Mouse (Mus musculus): ENCODE results near the gene Gm20388. TPM values are rescaled to one million over a fixed set of nuclear protein-coding genes. Genes with fewer than 3 reads are reported as not detected.
"Not testable (repeated sequence)": the region's sequence is repeated elsewhere in the genome, so short reads cannot be mapped to it uniquely, and the experiment has no call there.

The Gm20388 gene
- total RNA-seq, 1 experiment from 2014 or later = 35.7 TPM

DNA sequence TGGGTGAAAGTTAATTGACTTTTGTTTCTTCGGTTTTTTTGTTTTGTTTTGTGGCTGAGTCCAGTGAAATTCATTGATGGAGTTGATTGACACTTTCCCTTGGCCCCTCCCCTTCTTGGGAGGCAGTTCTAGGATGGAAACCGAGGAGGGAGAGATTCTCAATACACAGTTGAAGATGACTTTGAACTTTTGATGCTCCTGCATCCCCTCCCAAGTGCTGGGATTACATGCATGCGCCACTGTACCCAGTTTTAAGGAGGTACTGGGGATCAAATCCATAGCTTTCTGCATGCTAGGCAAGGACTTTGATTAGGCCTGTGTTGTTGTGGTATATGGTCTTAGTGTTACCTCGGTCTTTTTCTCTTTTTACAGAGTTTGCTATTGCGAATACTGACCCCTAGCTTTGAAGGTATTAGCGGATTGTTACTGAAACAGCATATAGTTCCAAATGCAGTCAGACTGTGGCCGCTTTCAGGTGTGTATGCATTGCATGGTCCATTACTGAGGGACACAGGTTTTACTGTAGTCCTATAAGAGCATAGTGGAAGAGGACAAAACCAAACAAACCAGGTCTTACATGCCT, 3155.6 kb downstream of the Gm20388 start:
- ATAC-seq (replicated peaks; ENCODE audit: low read depth, poor library complexity, severe bottlenecking) = no peak

DNA sequence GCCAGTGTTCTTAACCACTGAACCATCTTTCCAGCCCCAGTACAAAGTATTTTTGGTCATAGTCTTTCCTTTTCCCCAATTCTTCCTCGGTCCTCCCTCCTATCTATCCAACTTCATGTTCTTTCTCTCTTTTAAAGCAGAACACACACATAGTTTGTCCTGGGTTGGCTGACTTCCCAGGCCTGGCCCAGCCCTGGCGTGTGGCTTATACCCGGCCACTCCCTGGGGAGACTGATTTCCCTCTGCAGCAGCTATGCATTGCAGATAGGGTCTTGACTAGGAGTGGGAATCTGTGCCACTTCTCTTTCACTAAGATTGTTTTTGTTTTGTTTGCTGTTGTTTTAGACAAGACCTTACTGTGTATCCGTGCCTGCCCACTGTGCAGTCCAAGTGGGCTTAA, 3160.5 kb downstream of the Gm20388 start:
- no peak for ATAC-seq (replicated peaks; ENCODE audit: low read depth, poor library complexity, severe bottlenecking)

DNA sequence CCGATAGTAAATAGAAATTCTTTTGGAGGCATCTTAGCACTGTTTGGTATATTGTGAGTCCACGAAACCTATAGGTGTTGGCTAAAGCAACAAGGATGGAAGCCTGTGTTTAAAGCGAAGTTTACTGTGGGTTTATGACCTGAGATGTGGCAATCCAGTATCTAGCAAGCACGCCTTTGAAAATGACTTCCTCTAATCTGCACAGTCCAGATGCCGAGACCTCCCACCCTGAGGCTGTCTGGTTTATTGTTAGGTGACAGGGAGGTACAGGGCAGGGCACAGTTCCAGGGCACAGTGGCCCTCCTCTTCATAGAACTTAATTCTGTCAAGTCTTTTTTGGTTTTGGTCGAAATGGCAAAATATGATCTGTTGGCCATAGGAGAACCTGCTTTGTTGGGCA, 3166.6 kb downstream of the Gm20388 start:
- no peak for ATAC-seq (replicated peaks; ENCODE audit: low read depth, poor library complexity, severe bottlenecking)

DNA sequence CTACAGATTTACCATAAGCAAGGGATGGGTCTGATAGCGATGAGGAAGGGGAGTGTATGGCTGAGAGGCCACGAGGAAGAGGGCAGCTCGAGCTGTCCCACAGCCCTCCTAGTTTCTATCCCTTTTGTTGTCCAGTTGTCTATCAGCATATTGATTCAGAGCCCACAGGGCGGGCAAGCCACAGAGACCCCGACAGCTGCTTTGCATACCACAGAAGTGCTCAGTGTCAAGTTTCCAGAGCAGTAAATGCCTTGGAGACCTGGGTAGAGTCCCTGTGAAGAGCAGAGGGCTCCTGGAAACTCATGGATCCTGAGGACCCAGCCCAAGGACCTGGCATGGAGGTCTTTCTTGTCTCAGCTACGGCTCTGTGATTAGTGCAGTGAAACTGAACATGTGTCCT, 3172.4 kb downstream of the Gm20388 start:
- no peak for ATAC-seq (replicated peaks; ENCODE audit: low read depth, poor library complexity, severe bottlenecking)

DNA sequence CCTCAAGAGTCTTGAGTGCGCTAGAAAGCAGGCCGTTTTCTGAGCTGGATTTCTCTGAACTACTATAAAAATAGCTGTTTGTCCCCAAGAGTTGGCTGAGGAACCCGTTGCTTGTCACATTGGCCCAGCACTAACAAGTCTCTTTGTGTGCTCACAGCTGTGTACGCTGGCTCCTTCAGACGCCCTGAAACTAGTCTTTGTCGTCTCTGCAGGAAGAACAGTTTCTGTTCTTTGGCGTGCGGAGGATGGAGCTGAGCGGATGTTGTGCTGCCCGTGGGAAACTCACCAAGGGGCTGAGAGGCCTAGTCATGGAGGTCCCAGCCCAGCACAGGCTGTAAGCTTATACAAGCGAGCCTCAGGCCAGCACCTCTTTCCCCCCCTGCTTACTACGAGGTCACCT, 3173.0 kb downstream of the Gm20388 start:
- no peak for ATAC-seq (replicated peaks; ENCODE audit: low read depth, poor library complexity, severe bottlenecking)

DNA sequence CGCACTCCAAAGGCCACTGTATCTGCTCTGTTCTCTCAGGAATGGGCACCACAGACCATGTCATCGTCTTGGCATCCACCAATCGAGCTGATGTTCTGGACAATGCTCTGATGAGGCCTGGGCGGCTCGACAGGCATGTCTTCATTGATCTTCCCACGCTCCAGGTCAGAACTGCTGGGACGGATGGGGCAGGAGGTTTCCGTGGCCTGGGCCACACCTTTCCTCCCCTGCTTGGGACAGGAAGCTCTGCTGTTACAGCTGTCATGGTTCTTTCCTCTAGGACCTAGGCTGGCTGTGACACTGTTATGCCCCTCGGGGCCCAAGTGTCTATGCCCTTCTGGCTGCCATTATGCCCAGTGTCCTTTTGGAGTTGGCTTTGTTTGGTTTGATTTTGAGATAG, 3176.6 kb downstream of the Gm20388 start:
- ATAC-seq (replicated peaks; ENCODE audit: low read depth, poor library complexity, severe bottlenecking) = no peak

DNA sequence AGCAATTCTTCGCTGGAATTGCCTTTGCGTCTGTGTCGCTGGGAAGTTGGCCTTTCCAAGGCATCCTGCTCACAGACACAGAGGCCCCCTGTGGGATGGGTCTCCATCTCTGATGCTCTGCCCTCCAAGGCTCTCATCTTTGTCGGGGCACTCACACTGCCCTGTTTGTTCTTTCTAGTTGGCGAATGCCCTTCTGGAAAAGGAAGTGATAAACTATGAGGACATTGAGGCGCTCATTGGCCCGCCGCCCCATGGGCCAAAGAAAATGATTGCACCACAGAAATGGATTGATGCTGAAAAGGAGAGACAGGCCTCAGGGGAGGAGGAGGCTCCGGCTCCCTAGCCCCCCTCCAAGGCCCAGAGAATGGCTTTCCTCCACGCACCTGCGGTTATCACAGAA, 3186.6 kb downstream of the Gm20388 start:
- no peak for ATAC-seq (replicated peaks; ENCODE audit: low read depth, poor library complexity, severe bottlenecking)

DNA sequence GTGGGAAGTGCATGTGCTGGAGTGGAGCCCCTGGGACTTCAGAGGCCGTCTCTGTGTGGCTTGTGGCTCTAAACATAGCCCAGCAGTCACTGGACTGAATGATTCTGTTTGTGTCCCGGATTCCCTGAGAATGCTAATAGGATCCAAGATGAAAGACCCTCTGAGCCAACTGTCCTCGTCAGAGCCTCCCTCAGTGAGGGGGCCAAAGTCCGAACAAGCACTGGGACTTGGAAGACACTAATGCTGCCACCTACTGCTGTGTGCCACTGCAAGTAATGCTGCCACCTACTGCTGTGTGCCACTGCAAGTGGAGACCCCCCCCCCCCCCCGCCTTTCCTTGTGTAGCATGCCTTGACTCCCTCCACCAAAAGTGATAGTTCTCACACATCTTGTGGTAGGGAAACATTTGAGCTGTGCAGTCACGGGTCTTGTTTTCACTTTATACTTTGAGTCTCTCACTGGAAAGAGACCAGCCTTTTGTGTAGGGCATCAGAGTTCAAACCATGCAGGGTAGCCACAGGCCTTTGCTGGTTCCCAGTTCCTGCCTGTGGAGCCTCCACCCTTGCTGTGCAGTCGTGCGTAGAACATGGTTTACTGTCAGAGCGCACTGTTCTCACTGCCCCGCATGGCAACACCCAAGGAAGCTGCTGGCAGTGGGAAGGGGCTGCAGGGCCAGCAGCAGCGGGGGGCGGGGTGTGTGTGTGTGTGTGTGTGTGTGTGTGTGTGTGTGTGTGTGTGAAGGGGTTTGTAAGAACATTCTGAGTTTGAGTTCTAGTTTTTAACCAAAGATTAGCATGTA, 3187.3 kb downstream of the Gm20388 start:
- no peak for ATAC-seq (replicated peaks; ENCODE audit: low read depth, poor library complexity, severe bottlenecking)

DNA sequence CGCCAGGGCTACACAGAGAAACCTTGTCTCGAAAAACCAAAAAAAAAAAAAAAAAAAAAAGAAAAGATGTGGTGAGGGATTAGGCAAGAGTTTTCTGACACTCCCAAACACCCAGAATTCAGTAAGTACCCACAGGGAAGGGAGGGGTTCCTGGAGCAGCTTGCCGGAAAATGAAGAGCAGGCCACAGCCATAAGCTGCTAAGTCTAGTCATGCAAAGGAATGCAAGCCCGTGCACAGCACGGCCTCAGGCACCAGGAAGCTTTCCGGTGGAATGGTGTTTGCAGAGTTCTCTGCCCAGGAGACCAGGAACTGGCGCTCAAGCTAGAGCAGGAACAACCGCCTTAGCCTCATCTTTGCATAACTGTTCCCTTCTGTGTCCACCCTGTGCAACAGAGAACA, 3189.6 kb downstream of the Gm20388 start:
- peak; percentile 58 for ATAC-seq (replicated peaks; ENCODE audit: low read depth, poor library complexity, severe bottlenecking)

DNA sequence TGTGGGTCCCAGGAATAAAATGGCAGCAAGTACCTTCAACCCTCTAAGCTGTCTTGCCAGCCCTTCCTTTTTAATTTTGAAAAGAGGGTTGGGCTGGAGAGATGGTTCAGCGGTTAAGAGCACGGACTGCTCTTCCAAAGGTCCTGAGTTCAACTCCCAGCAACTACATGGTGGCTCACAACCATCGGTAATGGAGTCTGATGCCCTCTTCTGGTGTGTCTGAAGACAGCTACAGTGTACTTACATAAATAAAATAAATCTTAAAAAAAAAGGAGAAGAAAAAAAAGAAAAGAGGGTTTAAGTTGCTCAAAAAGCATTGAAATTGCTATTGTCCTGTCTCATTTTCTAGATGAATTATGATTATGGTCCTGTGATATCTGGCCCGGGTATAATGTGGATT, 3190.6 kb downstream of the Gm20388 start:
- no peak for ATAC-seq (replicated peaks; ENCODE audit: low read depth, poor library complexity, severe bottlenecking)

DNA sequence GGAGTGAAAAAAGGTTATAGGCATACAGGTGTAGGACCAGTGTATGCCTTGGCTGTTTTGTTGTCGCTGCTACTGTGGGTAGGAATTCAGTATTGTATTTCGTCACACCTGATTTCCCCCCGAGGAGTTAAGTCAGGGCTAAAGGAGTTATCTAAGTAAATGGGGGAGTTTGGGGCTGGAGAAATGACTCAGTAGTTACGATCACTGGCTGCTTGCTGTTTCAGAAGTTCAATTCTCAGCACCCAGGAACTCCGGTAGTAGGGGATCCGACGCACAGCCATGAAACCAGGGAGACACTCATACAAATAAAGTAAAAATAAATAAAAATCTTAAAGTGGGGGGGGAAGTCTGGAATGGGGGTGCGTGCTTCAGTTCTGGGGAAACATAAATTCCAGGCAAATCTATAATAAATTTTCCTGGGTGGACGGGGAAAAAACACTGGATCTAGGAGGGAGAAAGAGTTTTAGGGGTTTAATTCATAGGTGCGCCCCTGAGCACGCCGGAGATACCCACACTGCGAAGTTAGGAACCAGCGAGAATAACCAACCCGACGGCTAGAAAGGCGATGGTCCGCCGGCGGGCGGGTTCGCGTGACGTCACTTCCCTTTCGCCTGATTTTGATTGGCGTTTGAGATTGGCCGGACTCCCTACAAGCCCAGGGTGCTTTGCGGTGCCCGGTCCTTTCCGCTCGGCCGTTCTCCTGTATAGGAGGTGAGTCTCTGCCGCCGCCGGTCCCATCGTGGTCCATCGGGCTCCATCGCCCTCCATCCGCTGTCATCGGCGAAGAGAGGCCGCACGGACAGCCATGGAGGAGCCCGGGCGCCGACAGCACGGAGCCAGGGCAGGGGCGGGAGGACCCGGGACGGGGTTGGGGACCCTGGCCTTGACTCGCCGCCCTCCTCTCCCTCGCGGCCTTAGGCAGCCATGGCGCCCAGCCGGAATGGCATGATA, 3191.4 kb downstream of the Gm20388 start, which contains the start of gene Rpl13:
Rpl13 (plus strand) TSS at position 616 of the 951 bp plus-strand sequence.
- ATAC-seq (replicated peaks; ENCODE audit: low read depth, poor library complexity, severe bottlenecking) = peak; percentile 87

DNA sequence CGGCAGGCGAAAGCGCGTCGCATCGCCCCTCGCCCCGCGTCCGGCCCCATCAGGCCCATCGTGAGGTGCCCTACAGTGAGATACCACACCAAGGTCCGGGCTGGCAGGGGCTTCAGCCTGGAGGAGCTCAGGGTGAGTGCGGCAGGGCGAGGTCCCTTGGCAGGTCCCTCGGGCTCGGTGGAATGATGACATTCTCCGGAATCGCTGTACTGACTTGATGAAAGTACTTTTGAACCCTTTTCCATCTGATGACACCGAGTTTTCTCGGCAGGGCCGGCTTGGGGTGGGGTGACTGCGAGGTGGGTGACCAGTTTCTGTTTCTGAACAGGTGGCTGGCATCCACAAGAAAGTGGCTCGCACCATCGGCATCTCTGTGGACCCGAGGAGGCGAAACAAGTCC, 3192.2 kb downstream of the Gm20388 start:
- not testable (repeated sequence) for ATAC-seq (replicated peaks; ENCODE audit: low read depth, poor library complexity, severe bottlenecking)

DNA sequence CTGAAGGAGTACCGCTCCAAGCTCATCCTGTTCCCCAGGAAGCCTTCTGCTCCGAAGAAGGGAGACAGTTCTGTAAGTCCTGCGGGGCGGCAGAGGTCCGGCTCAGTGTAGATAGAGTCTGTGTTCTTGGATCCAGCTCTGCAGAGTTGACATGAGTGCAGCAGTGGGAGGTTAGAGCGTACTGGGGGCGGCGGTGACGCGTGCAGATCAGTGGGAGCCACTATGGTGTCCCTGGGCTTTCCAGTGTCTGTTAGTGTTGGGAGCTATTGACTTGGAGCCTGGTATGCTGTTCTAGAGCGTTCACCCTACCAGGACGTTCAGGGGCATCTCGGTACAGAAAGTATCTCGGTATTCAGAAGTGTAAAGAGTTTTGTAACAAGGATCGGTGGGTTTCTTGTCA, 3192.6 kb downstream of the Gm20388 start:
- no peak for ATAC-seq (replicated peaks; ENCODE audit: low read depth, poor library complexity, severe bottlenecking)

DNA sequence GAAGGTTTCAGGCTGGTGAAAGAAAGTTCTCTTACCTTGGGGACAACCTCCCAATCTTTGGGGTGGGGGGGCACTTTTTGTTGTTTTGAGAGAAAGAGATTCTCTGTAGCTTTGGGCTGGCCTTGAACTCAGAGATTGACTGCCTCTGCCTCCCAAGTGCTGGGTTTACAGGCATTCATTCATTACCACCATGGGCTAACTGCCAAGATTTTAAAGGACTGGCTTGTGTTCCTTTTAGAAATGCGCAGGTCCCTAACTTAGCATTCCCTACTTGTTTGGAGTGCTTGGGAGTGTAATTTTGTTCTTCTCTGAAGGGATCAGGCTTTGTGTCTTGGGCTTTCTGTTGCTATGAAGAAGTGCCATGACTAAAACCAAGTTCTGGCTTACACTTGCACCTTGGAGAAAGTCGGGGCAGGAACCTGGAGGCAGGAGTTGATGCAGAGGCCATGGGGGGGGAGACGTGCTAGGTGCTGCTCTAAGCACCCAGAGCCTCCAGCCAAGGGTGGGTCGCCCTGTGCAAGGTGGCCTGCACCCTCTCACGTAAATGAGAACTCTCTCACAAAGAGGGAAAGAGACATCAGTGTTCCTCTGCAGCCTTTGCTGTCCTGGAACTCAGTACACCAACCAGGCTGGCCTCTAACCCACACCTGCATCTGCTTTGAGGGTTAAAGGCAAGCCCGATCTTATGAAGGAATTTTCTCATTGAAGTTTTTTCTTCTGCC, 3193.6 kb downstream of the Gm20388 start:
- ATAC-seq (replicated peaks; ENCODE audit: low read depth, poor library complexity, severe bottlenecking) = no peak

DNA sequence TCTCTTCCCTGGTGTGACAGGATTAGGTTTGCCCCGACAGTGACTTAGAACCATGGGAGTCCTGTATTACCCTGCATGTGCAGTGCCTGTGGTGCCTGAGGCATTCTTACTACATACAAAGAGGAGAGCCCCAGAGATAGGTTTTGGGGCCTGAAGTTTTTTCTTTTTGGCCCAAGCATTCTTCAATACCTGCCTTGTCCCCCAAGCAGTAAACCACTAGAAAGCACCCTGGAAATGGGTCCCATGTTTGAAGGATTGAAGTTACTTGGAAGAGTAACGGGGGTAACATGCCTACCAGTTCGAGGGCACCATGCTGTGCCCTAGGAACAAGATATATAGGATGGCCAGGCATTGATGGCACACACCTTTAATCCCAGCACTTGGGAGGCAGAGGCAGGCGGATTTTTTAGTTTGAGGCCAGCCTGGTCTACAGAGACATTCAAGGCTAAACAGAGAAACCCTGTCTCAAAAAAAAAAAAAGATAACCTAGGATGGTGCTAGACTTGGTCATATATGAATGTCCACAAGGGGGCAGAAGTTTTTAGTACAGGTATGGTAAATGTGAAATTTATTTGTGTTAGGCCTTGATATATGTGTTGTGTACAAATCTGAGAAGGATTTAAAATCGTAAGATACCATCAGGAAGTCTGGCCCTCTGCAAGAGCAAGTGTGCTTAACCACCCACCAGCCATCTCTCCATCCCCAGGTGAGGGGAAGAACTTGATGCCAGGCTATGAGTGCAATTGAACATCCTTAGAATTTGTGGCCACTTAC, 3195.1 kb downstream of the Gm20388 start:
- ATAC-seq (replicated peaks; ENCODE audit: low read depth, poor library complexity, severe bottlenecking) = peak; percentile 16; the same call in 1 of the 2 replicates

DNA sequence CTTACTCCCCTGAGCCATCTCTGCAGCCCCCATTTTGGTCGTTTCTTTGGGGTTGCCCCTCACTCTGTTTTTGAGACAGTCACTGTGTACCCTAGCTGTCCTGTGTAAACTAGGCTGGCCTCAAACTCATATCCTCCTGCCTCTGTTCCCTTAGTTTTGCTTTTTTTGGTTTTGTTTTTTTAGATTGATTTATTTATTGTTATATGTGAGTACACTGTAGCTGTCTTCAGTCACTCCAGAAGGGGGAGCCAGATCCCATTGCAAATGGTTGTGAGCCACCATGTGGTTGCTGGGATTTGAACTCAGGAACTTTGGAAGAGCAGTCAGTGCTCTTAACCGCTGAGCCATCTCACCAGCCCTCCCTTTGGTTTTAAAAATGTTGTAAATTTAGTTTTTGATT, 3195.9 kb downstream of the Gm20388 start:
- ATAC-seq (replicated peaks; ENCODE audit: low read depth, poor library complexity, severe bottlenecking) = no peak

DNA sequence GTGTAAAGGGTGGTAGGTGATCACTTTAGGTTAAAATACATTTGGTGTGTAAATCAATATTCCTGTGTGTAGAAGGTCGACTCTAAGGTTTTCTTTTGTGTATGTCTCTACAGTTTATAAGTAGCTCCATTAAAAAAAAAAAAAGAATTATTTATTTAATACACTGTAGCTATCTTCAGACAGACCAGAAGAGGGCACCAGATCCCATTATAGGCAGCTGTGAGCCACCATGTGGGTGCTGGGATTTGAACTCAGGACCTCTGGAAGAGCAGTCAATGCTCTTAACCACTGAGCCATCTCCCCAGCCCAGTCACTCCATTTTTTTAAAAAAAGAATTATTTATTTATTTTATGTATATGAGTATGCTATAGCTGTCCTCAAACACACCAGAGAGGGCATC, 3197.4 kb downstream of the Gm20388 start:
- no peak for ATAC-seq (replicated peaks; ENCODE audit: low read depth, poor library complexity, severe bottlenecking)

DNA sequence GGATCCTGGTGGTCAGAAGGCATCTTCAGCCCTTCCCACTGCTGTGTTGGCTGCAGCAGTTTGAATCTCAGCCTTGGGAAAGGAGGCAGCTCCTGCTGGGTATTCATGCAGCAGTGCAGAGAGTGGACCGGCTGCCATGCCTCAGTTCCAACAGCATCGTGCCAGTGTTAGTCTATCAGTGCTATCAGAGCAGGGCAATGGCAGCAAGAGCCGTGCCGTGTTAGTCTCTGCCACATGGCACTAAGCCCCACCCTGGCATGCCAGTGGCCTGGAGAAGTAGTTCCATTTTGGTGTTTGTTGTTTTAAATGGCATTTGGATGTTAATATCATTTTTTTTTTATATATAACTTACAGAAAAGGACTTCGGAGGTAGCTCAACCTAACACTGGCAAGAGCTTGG, 3198.3 kb downstream of the Gm20388 start:
- no peak for ATAC-seq (replicated peaks; ENCODE audit: low read depth, poor library complexity, severe bottlenecking)

DNA sequence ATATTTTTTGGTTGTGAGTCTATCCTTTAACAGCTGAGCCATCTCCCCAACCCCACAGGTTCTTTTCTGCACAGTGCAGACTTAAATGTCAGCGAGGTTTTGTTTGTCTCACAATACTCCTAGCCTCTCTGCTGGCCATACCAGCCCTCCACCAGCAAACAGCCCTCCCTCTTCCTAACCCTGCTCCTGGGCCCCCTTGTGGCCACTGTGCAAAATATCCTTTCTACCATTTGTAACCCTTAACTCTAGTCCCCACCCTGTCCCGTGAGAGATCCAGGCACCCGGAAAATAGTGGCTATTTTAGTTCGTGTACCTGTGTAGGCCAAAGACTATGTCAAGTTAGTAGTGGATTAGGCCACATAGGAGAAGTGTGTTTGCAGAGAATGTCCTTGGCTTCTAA, 3200.0 kb downstream of the Gm20388 start:
- peak; percentile 79 for ATAC-seq (replicated peaks; ENCODE audit: low read depth, poor library complexity, severe bottlenecking)

All from common myeloid progenitor, adult 5-6 weeks (primary cell).